Mouse (Mus musculus) myocyte (in vitro differentiated cells): ENCODE results near the gene Meis1.
A peak's percentile ranks its signal among the peaks of the same experiment; 100 is the strongest.

ENCODE experiments used
- E2F4 ChIP-seq: IDR thresholded peaks from one replicate; pipeline ENCODE4 v1.6.1; 2011; ENCODE audit warnings: mild to moderate bottlenecking, control low read depth, moderate library complexity; ENCODE audit not compliant: insufficient read depth
- MAX ChIP-seq: IDR thresholded peaks from one replicate; pipeline ENCODE4 v1.6.1; 2011; ENCODE audit warnings: low read depth, mild to moderate bottlenecking, control low read depth
- MYOD1 ChIP-seq, 3 experiments: IDR thresholded peaks; one replicate each; pipeline ENCODE4 v1.6.1; 2011; ENCODE audit warnings: control low read depth in 2 of 3, low read depth in 2 of 3, mild to moderate bottlenecking in 2 of 3, moderate library complexity in 1 of 3; ENCODE audit not compliant: insufficient read length in 2 of 3, control insufficient read depth in 1 of 3
- MYOG ChIP-seq, 3 experiments: IDR thresholded peaks; one replicate each; pipeline ENCODE4 v1.6.1; 2011; ENCODE audit warnings: control low read depth in 2 of 3, low read depth in 2 of 3, mild to moderate bottlenecking in 2 of 3; ENCODE audit not compliant: insufficient read length in 2 of 3, control insufficient read depth in 1 of 3, insufficient read depth in 1 of 3
- POLR2A ChIP-seq: IDR thresholded peaks from one replicate; pipeline ENCODE4 v1.6.1; 2011; ENCODE audit warnings: low read depth, mild to moderate bottlenecking, control low read depth, moderate library complexity; ENCODE audit not compliant: insufficient read length
- POLR2AphosphoS2 ChIP-seq: IDR thresholded peaks from one replicate; pipeline ENCODE4 v1.6.1; 2011; ENCODE audit warnings: low read depth, control low read depth; ENCODE audit not compliant: insufficient read length
- REST ChIP-seq: IDR thresholded peaks from one replicate; pipeline ENCODE4 v1.6.1; 2011; ENCODE audit warnings: mild to moderate bottlenecking, control low read depth, moderate library complexity; ENCODE audit not compliant: insufficient read depth, insufficient read length
- SRF ChIP-seq: IDR thresholded peaks from one replicate; pipeline ENCODE4 v1.6.1; 2011; ENCODE audit warnings: low read depth; ENCODE audit not compliant: control insufficient read depth, insufficient read length
- TCF12 ChIP-seq: IDR thresholded peaks from one replicate; pipeline ENCODE4 v1.6.1; 2011; ENCODE audit warnings: mild to moderate bottlenecking, control low read depth; ENCODE audit not compliant: poor library complexity, insufficient read depth, severe bottlenecking
- TCF3 ChIP-seq: IDR thresholded peaks from one replicate; pipeline ENCODE4 v1.6.1; 2011; ENCODE audit warnings: low read depth, control low read depth; ENCODE audit not compliant: insufficient read length
- USF1 ChIP-seq: IDR thresholded peaks from one replicate; pipeline ENCODE4 v1.6.1; 2011; ENCODE audit warnings: low read depth, mild to moderate bottlenecking, control low read depth, moderate library complexity

DNA sequence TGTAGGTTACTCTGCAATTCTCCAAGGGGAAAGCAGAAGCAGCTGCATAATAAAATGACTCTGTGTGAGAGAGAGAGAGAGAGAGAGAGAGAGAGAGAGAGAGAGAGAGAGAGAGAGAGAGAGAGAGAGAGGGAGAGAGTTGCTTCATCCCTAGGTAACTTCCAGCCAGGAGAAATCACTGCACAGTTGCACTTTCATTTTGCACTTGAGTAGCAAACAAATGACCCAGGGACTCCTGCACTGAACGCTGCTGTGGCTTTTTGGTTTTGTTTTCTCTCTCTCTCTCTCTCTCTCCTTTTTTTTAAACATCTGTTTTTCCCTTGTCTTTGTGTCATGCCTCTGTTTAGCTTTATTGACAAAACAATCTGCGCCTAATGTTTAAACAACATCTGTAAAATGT is 118.3 kb downstream of the Meis1 start:
- TF ChIP-seq MYOG (IDR thresholded peaks at IDR 0.05; ENCODE audit: control insufficient read depth in 1 of 3, insufficient read depth in 1 of 3, insufficient read length in 2 of 3, low read depth in 2 of 3) (no peak), E2F4 (no peak), POLR2AphosphoS2 (no peak), POLR2A (no peak), USF1 (no peak), TCF3 (no peak), MYOD1 (IDR thresholded peaks at IDR 0.05; ENCODE audit: control insufficient read depth in 1 of 3, insufficient read length in 2 of 3, low read depth in 2 of 3) (peak in 1 of 3 experiments; percentile 1), MAX (no peak), TCF12 (no peak), SRF (no peak), REST (no peak)
